Mouse (Mus musculus) kidney, embryonic 16.5 days (tissue): ENCODE data around the gene Ufl1. TPM values are rescaled to one million over a fixed set of nuclear protein-coding genes. Genes with fewer than 3 reads are reported as not detected.
"Not testable (repeated sequence)": the region's sequence is repeated elsewhere in the genome, so short reads cannot be mapped to it uniquely, and the experiment has no call there.

Experiments
- ATAC-seq: fragments of 200-750 bp; cut with Nextera tagmentation; 2 replicates; pipeline ENCODE4 v1.8.0; 2017; ENCODE audit warnings: moderate TSS enrichment; ENCODE audit not compliant: low FRiP score, low TSS enrichment
- H3K27ac ChIP-seq: fragments of 300-500 bp; sonication (generic); 2 replicates; pipeline ENCODE4 v1.5.1; 2014; ENCODE audit warnings: low read length
- H3K27me3 ChIP-seq: fragments of 300-500 bp; sonication (generic); 2 replicates; pipeline ENCODE4 v1.6.1; 2014; ENCODE audit warnings: low read length, control low read depth, mixed read lengths; ENCODE audit not compliant: insufficient read depth
- H3K36me3 ChIP-seq: fragments of 300-500 bp; sonication (generic); 2 replicates; pipeline ENCODE4 v1.6.1; 2014; ENCODE audit warnings: low read length, control low read depth, mixed read lengths; ENCODE audit not compliant: insufficient read depth
- H3K4me1 ChIP-seq: fragments of 300-500 bp; sonication (generic); 2 replicates; pipeline ENCODE4 v1.6.1; 2014; ENCODE audit warnings: low read length, control low read depth, mixed read lengths; ENCODE audit not compliant: insufficient read depth
- H3K4me2 ChIP-seq: fragments of 300-500 bp; sonication (generic); replicated peaks from 2 replicates; pipeline ENCODE4 v1.6.1; 2014; ENCODE audit warnings: low read depth, low read length
- H3K4me3 ChIP-seq: fragments of 300-500 bp; sonication (generic); 2 replicates; pipeline ENCODE4 v1.5.1; 2014; ENCODE audit warnings: mild to moderate bottlenecking, low read length
- H3K9ac ChIP-seq: fragments of 300-500 bp; sonication (generic); replicated peaks from 2 replicates; pipeline ENCODE4 v1.6.1; 2014; ENCODE audit warnings: low read length
- H3K9me3 ChIP-seq: fragments of 300-500 bp; sonication (generic); 2 replicates; pipeline ENCODE4 v1.6.1; 2016; ENCODE audit warnings: low read length, control low read depth
- WGBS: fragments of 180-500 bp; shearing (Covaris S2); extraction: QIAGEN DNeasy Blood & Tissue Kit; methylation state at CpG from one replicate; pipeline ENCODE4 v1.1.7; 2014; 5-methylcytosine and 5-hydroxymethylcytosine counted together
- polyA plus RNA-seq: library from polyadenylated mRNA; unstranded; fragments of >200 nt; fragmentation: Nextera tagmentation; extraction: Ambion mirVana; gene quantifications from 2 replicates; pipeline ENCODE4 v1.2.1, GENCODE M21; 2015

Ufl1 gene
- polyA plus RNA-seq, 1 experiment from 2014 or later = 45.2 TPM

GRCm38 (mm10) chr4:25257822-25258398, 23.7 kb downstream of the Ufl1 start:
- Histone ChIP-seq H3K4me3 (no peak overlapping the region), H3K9ac (no peak overlapping the region), H3K27ac (no peak overlapping the region), H3K36me3 (peaks cover 39% of the 10 kb centered on the region), H3K9me3 (no peaks in the 10 kb centered on the region), H3K4me1 (no peaks in the 10 kb centered on the region), H3K4me2 (no peak overlapping the region), H3K27me3 (no peaks in the 10 kb centered on the region)
- ATAC-seq = no peak
- WGBS = 91% methylated on average over 7 of the region's 7 CpGs

- Histone ChIP-seq H3K36me3 (no peaks in the 10 kb centered on the region), H3K27ac (no peak within 1 kb of the TSS), H3K4me3 (no peak within 1 kb of the TSS), H3K9ac (no peak within 1 kb of the TSS), H3K9me3 (no peaks in the 10 kb centered on the region), H3K4me2 (no peak within 1 kb of the TSS), H3K4me1 (no peaks in the 10 kb centered on the region), H3K27me3 (no peaks in the 10 kb centered on the region)
- ATAC-seq = no peak
- WGBS = 85% methylated on average over 3 of the region's 3 CpGs
Measured at GRCm38 (mm10) chr4:25242776-25243175, 38.8 kb downstream of the Ufl1 start, which contains the start of gene Fhl5. Gene Fhl5, minus strand, starts transcription at chr4:25242876.

- ATAC-seq, H3K9me3 ChIP-seq, H3K4me2 ChIP-seq, H3K9ac ChIP-seq, H3K4me3 ChIP-seq, H3K27ac ChIP-seq, H3K4me1 ChIP-seq, H3K36me3 ChIP-seq, H3K27me3 ChIP-seq: not testable (repeated sequence)
- 78% methylated on average over 1 of the region's 1 CpGs for WGBS
Measured at GRCm38 (mm10) chr4:25235663-25236062, 46.0 kb downstream of the Ufl1 start.

DNA sequence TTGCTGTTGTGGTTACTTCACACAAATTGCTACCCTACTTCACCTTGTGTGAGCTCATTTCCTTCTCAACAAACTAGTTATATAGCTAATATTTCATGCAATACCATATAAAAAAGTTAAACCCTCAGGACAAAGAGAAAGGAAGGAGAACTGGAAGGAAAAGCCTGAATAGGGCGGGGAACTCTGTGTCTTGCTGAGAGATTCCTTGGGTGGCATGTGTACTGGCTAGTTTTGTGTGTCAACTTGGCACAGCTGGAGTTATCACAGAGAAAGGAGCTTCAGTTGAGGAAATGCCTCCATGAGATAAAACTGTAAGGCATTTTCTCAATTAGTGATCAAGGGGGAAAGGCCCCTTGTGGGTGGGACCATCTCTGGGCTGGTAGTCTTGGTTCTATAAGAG, 47.9 kb downstream of the Ufl1 start:
- H3K4me2 ChIP-seq, H3K36me3 ChIP-seq, H3K9me3 ChIP-seq, H3K9ac ChIP-seq, ATAC-seq, H3K4me3 ChIP-seq, H3K4me1 ChIP-seq, H3K27me3 ChIP-seq, H3K27ac ChIP-seq: not testable (repeated sequence)
- WGBS = 88% methylated on average over 1 of the region's 1 CpGs

DNA sequence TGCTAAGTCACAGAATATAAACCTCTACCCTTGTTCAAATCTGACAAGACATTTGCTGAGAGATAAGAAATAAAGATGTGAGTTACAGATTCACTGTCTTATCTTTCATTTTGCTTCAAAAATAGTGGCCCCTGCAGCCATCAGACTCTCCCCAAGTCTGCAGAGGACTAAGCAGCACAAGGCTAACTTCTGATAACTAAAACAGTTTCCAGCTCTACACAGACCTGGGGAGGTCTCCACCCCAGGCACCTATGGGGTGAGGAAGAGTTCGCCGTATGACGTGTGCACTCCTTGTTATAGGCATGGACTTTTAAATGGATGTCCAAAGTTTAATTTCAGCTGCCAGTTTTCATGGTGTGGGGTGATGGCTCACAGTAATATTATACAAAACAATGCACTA, 49.1 kb downstream of the Ufl1 start:
- H3K27ac ChIP-seq = no peak overlapping the region
- no peaks in the 10 kb centered on the region for H3K9me3 ChIP-seq
- no peak overlapping the region for H3K4me2 ChIP-seq
- no peaks in the 10 kb centered on the region for H3K27me3 ChIP-seq
- WGBS = 90% methylated on average over 3 of the region's 3 CpGs
- no peak for ATAC-seq
- H3K4me1 ChIP-seq = no peaks in the 10 kb centered on the region
- no peak overlapping the region for H3K4me3 ChIP-seq
- no peaks in the 10 kb centered on the region for H3K36me3 ChIP-seq
- H3K9ac ChIP-seq = no peak overlapping the region

GRCm38 (mm10) chr4:25227527-25227926, 54.1 kb downstream of the Ufl1 start:
- peak; percentile 67; the same call in 1 of the 2 replicates for ATAC-seq

DNA sequence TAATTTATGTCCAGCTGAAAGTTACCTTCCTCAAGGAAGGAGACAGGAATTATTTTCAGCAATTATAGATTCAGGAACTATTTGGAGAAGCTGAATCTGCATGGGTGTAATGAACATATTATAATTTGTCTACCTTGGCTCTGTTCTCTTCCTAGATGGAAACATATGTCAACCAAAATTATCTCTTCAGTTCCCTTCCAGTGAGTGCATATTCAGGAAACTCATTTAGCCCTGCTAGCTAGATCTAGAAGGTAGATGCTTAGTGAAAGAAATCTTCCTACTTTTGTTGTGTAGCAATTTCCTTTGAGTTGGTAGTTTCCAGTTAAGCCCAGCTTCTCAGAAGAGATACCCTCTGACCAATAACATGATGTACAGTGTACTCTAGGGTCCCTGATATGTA, 59.7 kb downstream of the Ufl1 start:
- Histone ChIP-seq H3K27me3 (no peaks in the 10 kb centered on the region), H3K36me3 (no peaks in the 10 kb centered on the region), H3K4me3 (no peak overlapping the region), H3K27ac (no peak overlapping the region), H3K4me2 (no peak overlapping the region), H3K9me3 (no peaks in the 10 kb centered on the region), H3K4me1 (no peaks in the 10 kb centered on the region), H3K9ac (no peak overlapping the region)
- no peak for ATAC-seq

More at GRCm38 (mm10) chr4:25227527-25227926, 54.1 kb downstream of the Ufl1 start:
- Histone ChIP-seq H3K27ac (no peak overlapping the region), H3K4me1 (no peaks in the 10 kb centered on the region), H3K9ac (no peak overlapping the region), H3K4me2 (no peak overlapping the region), H3K9me3 (no peaks in the 10 kb centered on the region), H3K36me3 (no peaks in the 10 kb centered on the region), H3K4me3 (no peak overlapping the region), H3K27me3 (no peaks in the 10 kb centered on the region)
- WGBS = 14% methylated on average over 1 of the region's 1 CpGs

DNA sequence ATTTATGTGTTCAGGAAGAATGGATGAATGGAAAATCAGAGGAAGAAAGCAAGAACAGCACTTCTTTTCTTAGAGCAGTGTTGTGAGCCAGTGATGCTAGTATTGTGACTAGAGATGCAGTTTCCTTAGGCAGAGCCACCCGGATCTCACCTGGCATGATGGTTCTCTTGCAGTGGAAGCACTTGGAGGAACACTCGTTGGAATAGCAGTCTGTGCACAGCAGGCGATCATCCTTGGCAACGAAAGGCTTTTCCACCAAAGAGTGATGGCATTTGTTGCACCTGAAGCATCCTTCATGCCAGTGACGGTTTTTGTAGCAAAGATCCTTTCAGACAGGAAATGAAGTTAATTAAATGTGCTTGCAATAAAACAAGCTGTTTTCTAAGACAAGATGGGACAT, 68.2 kb downstream of the Ufl1 start:
- Histone ChIP-seq H3K27me3 (no peaks in the 10 kb centered on the region), H3K9me3 (no peaks in the 10 kb centered on the region), H3K4me1 (no peaks in the 10 kb centered on the region), H3K36me3 (no peaks in the 10 kb centered on the region), H3K27ac (no peak overlapping the region), H3K4me2 (no peak overlapping the region), H3K4me3 (no peak overlapping the region), H3K9ac (no peak overlapping the region)
- ATAC-seq = no peak
- 52% methylated on average over 5 of the region's 5 CpGs for WGBS

DNA sequence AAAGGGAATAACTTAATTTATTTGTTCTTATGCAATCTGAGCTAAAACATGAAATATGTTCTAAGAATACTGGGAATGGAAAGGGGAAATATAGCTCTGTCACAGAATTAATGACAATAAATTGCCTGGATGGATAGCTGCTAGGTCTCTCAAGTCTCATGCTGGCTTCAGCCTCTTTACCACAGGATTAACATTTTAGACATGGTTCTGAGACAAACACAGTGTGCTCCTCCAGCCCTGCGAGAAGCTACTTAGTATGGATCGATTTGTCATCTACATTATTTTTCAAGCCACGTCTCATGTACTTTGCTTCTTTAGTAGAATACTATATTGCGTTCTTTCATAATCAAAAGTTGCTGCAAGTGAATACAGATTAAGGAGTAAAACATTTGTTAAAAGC, 75.5 kb downstream of the Ufl1 start:
- no peak for ATAC-seq
- H3K4me2 ChIP-seq = no peak overlapping the region

More for the DNA sequence above, 75.5 kb downstream of the Ufl1 start:
- H3K4me3 ChIP-seq = no peak overlapping the region
- H3K4me1 ChIP-seq = no peaks in the 10 kb centered on the region
- H3K9ac ChIP-seq = no peak overlapping the region
- H3K27ac ChIP-seq = no peak overlapping the region
- no peaks in the 10 kb centered on the region for H3K9me3 ChIP-seq
- WGBS = 86% methylated on average over 4 of the region's 4 CpGs
- H3K36me3 ChIP-seq = no peaks in the 10 kb centered on the region
- H3K27me3 ChIP-seq = no peaks in the 10 kb centered on the region
